Mouse (Mus musculus) midbrain, embryonic 13.5 days (tissue): ENCODE results near the gene Tedc1. TPM values are rescaled to one million over a fixed set of nuclear protein-coding genes. Genes with fewer than 3 reads are reported as not detected.

Source experiments
- ATAC-seq: fragments of 200-750 bp; cut with Nextera tagmentation; 2 replicates; pipeline ENCODE4 v1.8.0; 2017; ENCODE audit warnings: mild to moderate bottlenecking, moderate TSS enrichment, moderate library complexity
- H3K27ac ChIP-seq: fragments of 300-500 bp; sonication (generic); 2 replicates; pipeline ENCODE4 v1.5.1; 2015; ENCODE audit warnings: inconsistent platforms, mild to moderate bottlenecking, moderate library complexity
- H3K27me3 ChIP-seq: fragments of 300-500 bp; sonication (generic); 2 replicates; pipeline ENCODE4 v1.6.1; 2015; ENCODE audit warnings: mild to moderate bottlenecking, inconsistent platforms
- H3K36me3 ChIP-seq: fragments of 300-500 bp; sonication (generic); 2 replicates; pipeline ENCODE4 v1.6.1; 2015; ENCODE audit warnings: mild to moderate bottlenecking, inconsistent platforms
- H3K4me1 ChIP-seq: fragments of 300-500 bp; sonication (generic); replicated peaks from 2 replicates; pipeline ENCODE4 v1.6.1; 2015; ENCODE audit warnings: inconsistent platforms
- H3K4me2 ChIP-seq: fragments of 300-500 bp; sonication (generic); replicated peaks from 2 replicates; pipeline ENCODE4 v1.6.1; 2015; ENCODE audit warnings: moderate library complexity, mild to moderate bottlenecking, inconsistent platforms
- H3K4me3 ChIP-seq: fragments of 300-500 bp; sonication (generic); replicated peaks from 2 replicates; pipeline ENCODE4 v1.5.1; 2015; ENCODE audit warnings: mild to moderate bottlenecking, inconsistent platforms
- H3K9ac ChIP-seq: fragments of 300-500 bp; sonication (generic); replicated peaks from 2 replicates; pipeline ENCODE4 v1.6.1; 2015; ENCODE audit warnings: mild to moderate bottlenecking, inconsistent platforms
- H3K9me3 ChIP-seq: fragments of 300-500 bp; sonication (generic); 2 replicates; pipeline ENCODE4 v1.6.1; 2016; ENCODE audit warnings: mild to moderate bottlenecking, inconsistent platforms
- WGBS: fragments of 180-500 bp; shearing (Covaris S2); methylation state at CpG from one replicate; pipeline ENCODE4 v1.1.7; 2015; 5-methylcytosine and 5-hydroxymethylcytosine counted together
- polyA plus RNA-seq: library from polyadenylated mRNA; unstranded; fragments of >200 nt; fragmentation: Nextera tagmentation; extraction: Ambion mirVana; gene quantifications from 2 replicates; pipeline ENCODE4 v1.2.1, GENCODE M21; 2015

Tedc1 gene
- polyA plus RNA-seq, 1 experiment from 2014 or later: 21.3 TPM

GRCm38 (mm10) chr12:113149896-113150295 is 6.3 kb upstream of the Tedc1 start:
- no peak overlapping the region for H3K27ac ChIP-seq
- no peak for ATAC-seq
- peaks cover 10% of the 10 kb centered on the region for H3K36me3 ChIP-seq
- peaks cover 49% of the 10 kb centered on the region for H3K27me3 ChIP-seq
- no peak overlapping the region for H3K4me2 ChIP-seq
- H3K4me3 ChIP-seq: no peak overlapping the region
- WGBS: 80% methylated on average over 3 of the region's 3 CpGs
- H3K9me3 ChIP-seq: no peaks in the 10 kb centered on the region
- H3K9ac ChIP-seq: no peak overlapping the region
- peaks cover 33% of the 10 kb centered on the region for H3K4me1 ChIP-seq

GRCm38 (mm10) chr12:113150591-113150990 is 5.6 kb upstream of the Tedc1 start:
- no peak overlapping the region for H3K4me3 ChIP-seq
- H3K4me2 ChIP-seq: no peak overlapping the region
- peaks cover 3% of the 10 kb centered on the region; the same call in 1 of the 2 replicates for H3K36me3 ChIP-seq
- peaks cover 39% of the 10 kb centered on the region for H3K4me1 ChIP-seq
- H3K9me3 ChIP-seq: no peaks in the 10 kb centered on the region
- no peak for ATAC-seq
- H3K27ac ChIP-seq: no peak overlapping the region
- H3K9ac ChIP-seq: no peak overlapping the region
- H3K27me3 ChIP-seq: peaks cover 49% of the 10 kb centered on the region
- 90% methylated on average over 4 of the region's 4 CpGs for WGBS

- 77% methylated on average over 8 of the region's 8 CpGs for WGBS
- Histone ChIP-seq H3K27ac (no peak overlapping the region), H3K9me3 (no peaks in the 10 kb centered on the region), H3K4me2 (no peak overlapping the region; the same call in 1 of the 2 replicates), H3K27me3 (peaks cover 49% of the 10 kb centered on the region), H3K4me1 (peaks cover 40% of the 10 kb centered on the region), H3K4me3 (no peak overlapping the region), H3K9ac (no peak overlapping the region), H3K36me3 (no peaks in the 10 kb centered on the region)
- no peak for ATAC-seq
These were observed 5.2 kb upstream of the Tedc1 start for GRCm38 (mm10) chr12:113151046-113151445.

GRCm38 (mm10) chr12:113151661-113152271 is 4.5 kb upstream of the Tedc1 start:
- Histone ChIP-seq H3K4me2 (peak overlapping the region; percentile 62), H3K27me3 (peaks cover 49% of the 10 kb centered on the region), H3K9ac (peak overlapping the region; percentile 52), H3K4me1 (peaks cover 38% of the 10 kb centered on the region), H3K27ac (no peak overlapping the region), H3K9me3 (no peaks in the 10 kb centered on the region), H3K36me3 (no peaks in the 10 kb centered on the region), H3K4me3 (peak overlapping the region; percentile 39)
- no peak for ATAC-seq
- whole genome bisulfite sequencing: 1% methylated on average over 36 of the region's 36 CpGs

- no peak for ATAC-seq
- Histone ChIP-seq H3K36me3 (no peaks in the 10 kb centered on the region), H3K9me3 (no peaks in the 10 kb centered on the region), H3K27ac (no peak overlapping the region), H3K4me2 (peak overlapping the region; percentile 62), H3K4me1 (peaks cover 43% of the 10 kb centered on the region), H3K9ac (peak overlapping the region; percentile 52), H3K4me3 (peak overlapping the region; percentile 39), H3K27me3 (peaks cover 49% of the 10 kb centered on the region)
- 28% methylated on average over 19 of the region's 19 CpGs for WGBS
These were observed 4.0 kb upstream of the Tedc1 start for GRCm38 (mm10) chr12:113152272-113152661.

- no peak overlapping the region for H3K9ac ChIP-seq
- H3K4me3 ChIP-seq: no peak overlapping the region
- peaks cover 49% of the 10 kb centered on the region for H3K27me3 ChIP-seq
- 79% methylated on average over 6 of the region's 6 CpGs for WGBS
- peaks cover 42% of the 10 kb centered on the region for H3K4me1 ChIP-seq
- H3K36me3 ChIP-seq: no peaks in the 10 kb centered on the region
- H3K9me3 ChIP-seq: no peaks in the 10 kb centered on the region
- ATAC-seq: no peak
- H3K4me2 ChIP-seq: no peak overlapping the region
- no peak overlapping the region for H3K27ac ChIP-seq
These were observed 3.2 kb upstream of the Tedc1 start for GRCm38 (mm10) chr12:113152991-113153525.

- WGBS: 91% methylated on average over 7 of the region's 7 CpGs
- no peak overlapping the region for H3K4me2 ChIP-seq
- peaks cover 44% of the 10 kb centered on the region for H3K27me3 ChIP-seq
These were observed 2.2 kb upstream of the Tedc1 start for GRCm38 (mm10) chr12:113153971-113154370.

GRCm38 (mm10) chr12:113154747-113155075 is 1.5 kb upstream of the Tedc1 start:
- no peak for ATAC-seq
- peaks cover 44% of the 10 kb centered on the region for H3K27me3 ChIP-seq
- WGBS: 83% methylated on average over 6 of the region's 6 CpGs
- no peak overlapping the region for H3K27ac ChIP-seq
- no peaks in the 10 kb centered on the region for H3K36me3 ChIP-seq
- no peaks in the 10 kb centered on the region for H3K9me3 ChIP-seq
- peak overlapping the region; percentile 62; the same call in 1 of the 2 replicates for H3K4me3 ChIP-seq
- peak overlapping the region; percentile 91 for H3K4me2 ChIP-seq
- H3K4me1 ChIP-seq: peaks cover 33% of the 10 kb centered on the region
- H3K9ac ChIP-seq: no peak overlapping the region

More at GRCm38 (mm10) chr12:113153971-113154370, 2.2 kb upstream of the Tedc1 start:
- Histone ChIP-seq H3K4me1 (peaks cover 33% of the 10 kb centered on the region), H3K9me3 (no peaks in the 10 kb centered on the region), H3K4me3 (no peak overlapping the region), H3K27ac (no peak overlapping the region), H3K36me3 (no peaks in the 10 kb centered on the region), H3K9ac (no peak overlapping the region)
- ATAC-seq: no peak

GRCm38 (mm10) chr12:113155076-113155771 is 997 bp upstream of the Tedc1 start:
- H3K4me3 ChIP-seq: peak overlapping the region; percentile 62
- peak; percentile 2 for ATAC-seq
- H3K4me2 ChIP-seq: peak overlapping the region; percentile 91
- H3K9me3 ChIP-seq: no peaks in the 10 kb centered on the region
- H3K27ac ChIP-seq: peak overlapping the region; percentile 59; the same call in 1 of the 2 replicates
- H3K36me3 ChIP-seq: no peaks in the 10 kb centered on the region
- peaks cover 33% of the 10 kb centered on the region for H3K4me1 ChIP-seq
- 6% methylated on average over 32 of the region's 32 CpGs for WGBS
- H3K9ac ChIP-seq: peak overlapping the region; percentile 66
- peaks cover 41% of the 10 kb centered on the region for H3K27me3 ChIP-seq

- no peak overlapping the region for H3K27ac ChIP-seq
- H3K4me1 ChIP-seq: peaks cover 29% of the 10 kb centered on the region
- peak overlapping the region; percentile 91 for H3K4me2 ChIP-seq
- H3K9me3 ChIP-seq: no peaks in the 10 kb centered on the region
- H3K27me3 ChIP-seq: peaks cover 30% of the 10 kb centered on the region
- under 1% methylated on average over 23 of the region's 23 CpGs for WGBS
- H3K9ac ChIP-seq: peak overlapping the region; percentile 73
- peak overlapping the region; percentile 62 for H3K4me3 ChIP-seq
- ATAC-seq: no peak
- H3K36me3 ChIP-seq: peaks cover 4% of the 10 kb centered on the region; the same call in 1 of the 2 replicates
These were observed 314 bp downstream of the Tedc1 start for GRCm38 (mm10) chr12:113156540-113156929.

- ATAC-seq: no peak
- H3K4me2 ChIP-seq: peak overlapping the region; percentile 91
- H3K9ac ChIP-seq: peak overlapping the region; percentile 73
- no peaks in the 10 kb centered on the region for H3K9me3 ChIP-seq
- H3K4me1 ChIP-seq: peaks cover 24% of the 10 kb centered on the region
- H3K36me3 ChIP-seq: peaks cover 9% of the 10 kb centered on the region; the same call in 1 of the 2 replicates
- WGBS: 39% methylated on average over 8 of the region's 8 CpGs
- peaks cover 25% of the 10 kb centered on the region for H3K27me3 ChIP-seq
- H3K4me3 ChIP-seq: peak overlapping the region; percentile 62
- no peak overlapping the region for H3K27ac ChIP-seq
These were observed 781 bp downstream of the Tedc1 start for GRCm38 (mm10) chr12:113157002-113157401.

- peaks cover 14% of the 10 kb centered on the region for H3K36me3 ChIP-seq
- no peak for ATAC-seq
- no peak overlapping the region for H3K27ac ChIP-seq
- no peak overlapping the region for H3K9ac ChIP-seq
- whole genome bisulfite sequencing: 92% methylated on average over 8 of the region's 8 CpGs
- H3K27me3 ChIP-seq: peaks cover 20% of the 10 kb centered on the region
- H3K4me2 ChIP-seq: peak overlapping the region; percentile 91
- no peaks in the 10 kb centered on the region for H3K9me3 ChIP-seq
- peaks cover 20% of the 10 kb centered on the region for H3K4me1 ChIP-seq
- peak overlapping the region; percentile 62; the same call in 1 of the 2 replicates for H3K4me3 ChIP-seq
These were observed 1.3 kb downstream of the Tedc1 start for GRCm38 (mm10) chr12:113157521-113157920.
